Mouse (Mus musculus) frontal cortex, adult 2 months (tissue): ENCODE data around the gene Hrg. TPM values are rescaled to one million over a fixed set of nuclear protein-coding genes. Genes with fewer than 3 reads are reported as not detected.
"Not testable (repeated sequence)": the region's sequence is repeated elsewhere in the genome, so short reads cannot be mapped to it uniquely, and the experiment has no call there.

Experiments used
- DNase-seq, 2 experiments: peaks; one replicate each; pipeline ENCODE4 v3.0.0; 2022; ENCODE audit warnings: low spot score in 1 of 2; ENCODE audit errors: extremely low spot score in 1 of 2
- polyA plus RNA-seq: library from polyadenylated mRNA; depleted of rRNA; stranded (reverse); fragments of >200 nt; gene quantifications from 2 replicates; pipeline ENCODE4 v1.2.3, GENCODE M21; 2012; rRNA removed

Gene Hrg
- polyA plus RNA-seq, 1 experiment = not detected

DNA sequence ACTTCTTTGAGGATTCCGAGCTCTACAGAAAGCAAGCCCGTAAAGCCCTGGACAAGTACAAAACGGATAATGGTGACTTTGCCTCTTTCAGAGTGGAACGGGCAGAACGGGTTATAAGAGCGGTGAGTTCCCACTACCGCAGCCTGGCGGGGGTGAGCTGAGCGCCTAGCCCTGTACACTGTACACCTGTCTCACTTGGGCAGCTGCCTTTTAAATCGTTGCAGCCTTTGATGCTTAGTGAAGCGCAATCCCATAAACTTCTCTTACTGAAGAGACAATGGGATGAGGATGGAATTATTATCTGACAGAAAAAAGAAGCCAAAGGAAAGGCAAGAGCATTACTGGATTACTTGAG, 5.2 kb downstream of the Hrg start:
- no peak for DNase-seq

DNA sequence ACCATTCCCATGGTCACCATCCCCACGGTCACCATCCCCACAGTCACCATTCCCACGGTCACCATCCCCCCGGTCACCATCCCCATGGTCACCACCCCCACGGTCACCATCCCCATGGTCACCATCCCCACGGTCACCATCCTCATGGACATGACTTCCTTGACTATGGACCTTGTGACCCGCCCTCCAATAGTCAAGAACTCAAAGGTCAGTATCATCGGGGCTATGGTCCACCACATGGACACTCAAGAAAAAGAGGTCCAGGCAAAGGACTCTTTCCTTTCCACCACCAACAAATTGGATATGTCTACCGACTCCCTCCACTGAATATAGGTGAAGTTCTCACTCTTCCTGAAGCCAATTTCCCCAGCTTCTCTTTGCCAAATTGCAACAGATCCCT, 10.2 kb downstream of the Hrg start:
- DNase-seq = no peak

DNA sequence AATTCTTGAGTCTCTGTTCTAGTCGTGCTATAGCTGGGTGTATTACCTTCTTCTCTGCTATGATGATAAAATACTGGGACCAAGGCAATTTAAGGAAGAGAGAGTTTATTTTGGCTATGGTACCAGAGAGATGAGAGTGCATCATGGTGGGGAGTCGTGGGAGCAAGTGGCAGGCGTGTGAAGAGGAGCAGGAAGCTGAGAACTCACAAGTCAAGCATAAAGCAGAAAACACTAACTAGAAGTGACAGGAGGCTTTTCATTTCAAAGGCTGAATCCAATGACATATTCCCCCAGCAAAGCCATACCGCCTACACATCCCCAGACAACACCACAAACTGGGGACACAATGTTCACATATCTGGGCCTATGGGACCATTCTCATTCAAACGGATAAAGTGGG, 11.4 kb downstream of the Hrg start:
- DNase-seq = no peak

DNA sequence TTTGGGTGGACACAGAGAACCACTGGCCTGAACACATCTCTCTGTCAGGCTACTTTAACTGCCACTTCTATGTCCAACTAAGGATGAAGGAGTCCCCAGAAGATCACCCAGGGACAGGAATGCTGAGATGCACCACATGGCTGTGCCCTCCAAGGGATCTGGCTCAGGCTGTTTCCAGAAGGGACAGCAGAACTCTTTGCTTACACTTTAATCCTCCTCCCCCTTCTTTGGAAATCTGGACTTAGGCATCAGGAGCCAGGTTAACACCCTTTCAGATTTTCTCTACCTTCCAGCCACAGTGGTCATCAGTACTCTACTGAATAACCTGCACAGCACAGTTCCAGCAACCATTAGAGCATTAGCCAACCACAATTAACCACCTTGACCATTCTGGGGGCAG, 12.4 kb downstream of the Hrg start:
- DNase-seq = no peak

DNA sequence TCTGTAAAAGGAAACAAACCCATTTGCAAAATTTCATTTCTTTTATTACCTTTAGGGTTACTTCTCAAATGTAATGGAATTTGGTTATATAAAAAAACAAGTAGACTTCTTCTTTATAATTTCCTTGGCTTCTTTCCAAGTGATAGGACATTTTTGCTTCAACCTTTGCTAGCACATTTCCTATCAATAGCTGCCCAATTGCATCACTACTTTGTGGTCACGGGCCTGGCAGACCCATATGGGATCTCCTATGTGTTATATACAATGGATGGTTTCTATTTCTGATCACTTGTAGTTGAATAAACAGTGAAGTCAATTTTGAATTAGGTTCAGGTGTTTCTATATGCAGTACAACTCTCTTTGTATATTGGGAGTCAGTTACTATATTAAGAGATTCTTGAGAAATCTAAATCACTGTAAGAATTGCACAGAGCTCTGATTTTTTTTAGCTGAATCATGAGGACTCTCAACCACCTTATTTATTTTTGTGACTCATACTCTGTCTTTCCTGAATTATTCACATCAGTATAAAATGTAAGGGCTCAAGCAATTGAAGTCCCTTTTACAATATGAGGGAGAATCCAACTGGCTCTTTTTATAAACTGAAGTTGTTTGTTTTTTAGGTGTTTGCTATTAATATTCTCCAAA, 16.6 kb downstream of the Hrg start:
- no peak for DNase-seq

DNA sequence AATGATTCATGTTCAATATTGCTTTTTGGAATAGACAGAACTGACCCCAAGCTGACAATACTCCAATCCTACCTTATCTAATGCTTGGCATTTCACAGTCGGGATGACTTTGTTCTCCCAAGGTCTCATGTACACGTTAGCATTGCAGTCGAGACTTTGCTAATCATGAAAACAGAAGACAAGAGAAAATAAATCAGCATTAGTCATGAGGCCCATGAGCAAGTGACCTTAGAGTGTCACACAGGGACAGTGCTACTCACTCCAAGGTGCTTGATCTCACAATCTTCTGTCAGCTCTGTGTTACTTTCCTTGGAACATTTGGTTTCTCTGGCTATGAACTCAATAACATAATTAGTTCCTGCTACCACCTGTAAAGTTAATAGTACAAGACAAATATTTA, 46.1 kb downstream of the Hrg start:
- DNase-seq = not testable (repeated sequence)

Other genes starting within 250 kb of the Hrg start
- gene Crygs, start 139.5 kb upstream of the Hrg start, polyA plus RNA-seq = 0.18 TPM in 1 of 2 replicates, not detected in the other
- 16.2 and 19.2 TPM in 2 replicates for gene Tbccd1, start 93.4 kb upstream of the Hrg start, polyA plus RNA-seq
- 42.9 and 43.0 TPM in 2 replicates for gene Dnajb11, start 93.2 kb upstream of the Hrg start, polyA plus RNA-seq
- gene Ahsg, start 59.8 kb upstream of the Hrg start, polyA plus RNA-seq = 0.14 and 0.42 TPM in 2 replicates
- 0.26 and 1.5 TPM in 2 replicates for gene Fetub, start 32.7 kb upstream of the Hrg start, polyA plus RNA-seq
- 0.17 TPM in 1 of 2 replicates, not detected in the other for gene Kng2, start 78.4 kb downstream of the Hrg start, polyA plus RNA-seq
- 0.32 TPM in 1 of 2 replicates, not detected in the other for gene Kng1, start 106.8 kb downstream of the Hrg start, polyA plus RNA-seq
- 687 and 787 TPM in 2 replicates for gene Eif4a2, start 156.4 kb downstream of the Hrg start, polyA plus RNA-seq
- 2.7 TPM in 2 replicates for gene Rfc4, start 176.7 kb downstream of the Hrg start, polyA plus RNA-seq
- 0.16 and 0.25 TPM in 2 replicates for gene Adipoq, start 195.5 kb downstream of the Hrg start, polyA plus RNA-seq